Mouse (Mus musculus) embryonic fibroblast, embryonic 13.5 days (primary cell): ENCODE data around the gene Pgd.

ENCODE experiments used
- CTCF ChIP-seq: IDR thresholded peaks from 2 replicates; pipeline ENCODE4 v1.5.1; 2011; ENCODE audit warnings: mild to moderate bottlenecking, control low read depth, low read length, moderate library complexity, borderline replicate concordance; ENCODE audit not compliant: insufficient read depth
- POLR2A ChIP-seq: IDR thresholded peaks from 2 replicates; pipeline ENCODE4 v1.6.1; 2011; ENCODE audit warnings: low read depth, mild to moderate bottlenecking, control low read depth, low read length, moderate library complexity

DNA sequence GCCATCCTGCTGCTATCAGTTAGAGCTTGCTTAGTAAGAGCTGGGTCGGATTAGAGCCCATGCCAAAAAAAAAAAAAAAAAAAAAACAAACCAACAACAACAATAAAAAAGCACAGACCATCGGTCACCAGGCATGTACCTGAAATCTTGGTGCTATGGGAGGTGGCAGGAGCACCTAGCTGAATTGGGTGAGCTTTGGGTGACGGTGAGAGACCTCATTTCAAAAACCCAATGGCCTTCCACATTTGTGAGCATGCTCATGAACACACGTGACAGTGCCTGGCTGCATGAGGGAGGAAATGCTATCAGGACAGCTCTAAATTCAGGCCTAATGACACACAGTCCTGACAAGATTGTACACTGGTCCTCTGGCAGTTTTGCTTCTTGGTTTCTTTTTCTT, 18.5 kb downstream of the Pgd start:
- no peak for TF ChIP-seq POLR2A
- TF ChIP-seq CTCF, result no peak
